Mouse (Mus musculus): Measurements from ENCODE around the gene Sema3f. TPM values are rescaled to one million over a fixed set of nuclear protein-coding genes. Genes with fewer than 3 reads are reported as not detected.

Sema3f gene
- total RNA-seq (2021) = 10 to 100 TPM; 16.6 to 17.2 TPM

GRCm38 (mm10) chr9:107709697-107710483 is at the start of gene Sema3f:
Gene Sema3f, minus strand, starts transcription at chr9:107710475.
- peak; percentile 71 to 80 for DNase-seq (ENCODE audit: low spot score in 2 of 2)
- intact Hi-C loops (cut with DNase I) = no loop called here

- intact Hi-C loops (cut with DNase I) = no loop called here
Observed at GRCm38 (mm10) chr9:107759593-107759992, 49.3 kb upstream of the Sema3f start.

GRCm38 (mm10) chr9:107750378-107750777 is 40.1 kb upstream of the Sema3f start:
- DNase-seq (ENCODE audit: low spot score in 2 of 2) = no peak
- intact Hi-C loops (cut with DNase I) = no loop called here

More at GRCm38 (mm10) chr9:107759593-107759992, 49.3 kb upstream of the Sema3f start:
- DNase-seq (ENCODE audit: low spot score in 2 of 2) = no peak

GRCm38 (mm10) chr9:107748063-107748462 is 37.8 kb upstream of the Sema3f start:
- intact Hi-C loops (cut with DNase I) = loop anchor here (5.0 kb wide), 1 partner anchor 34 kb away; no protein-coding TSS in a partner anchor
- no peak for DNase-seq (ENCODE audit: low spot score in 2 of 2)

GRCm38 (mm10) chr9:107747310-107747709 is 37.0 kb upstream of the Sema3f start:
- intact Hi-C loops (cut with DNase I) = loop anchor here (5.0 kb wide), 1 partner anchor 35 kb away; no protein-coding TSS in a partner anchor
- DNase-seq (ENCODE audit: low spot score in 2 of 2) = no peak

GRCm38 (mm10) chr9:107746679-107747078 is 36.4 kb upstream of the Sema3f start:
- no peak for DNase-seq (ENCODE audit: low spot score in 2 of 2)
- intact Hi-C loops (cut with DNase I) = loop anchor here (5.0 kb wide), 1 partner anchor 36 kb away; no protein-coding TSS in a partner anchor

GRCm38 (mm10) chr9:107744061-107744460 is 33.8 kb upstream of the Sema3f start:
- intact Hi-C loops (cut with DNase I) = no loop called here
- DNase-seq (ENCODE audit: low spot score in 2 of 2) = no peak

GRCm38 (mm10) chr9:107738841-107739202 is 28.5 kb upstream of the Sema3f start:
- DNase-seq (ENCODE audit: low spot score in 2 of 2) = peak in 1 of 2 experiments; percentile 31
- intact Hi-C loops (cut with DNase I) = loop anchor here (2.0 to 5.0 kb wide), 4 partner anchors 37 to 137 kb away; no protein-coding TSS in a partner anchor

GRCm38 (mm10) chr9:107738020-107738840 is 28.0 kb upstream of the Sema3f start:
- peak; percentile 81 to 84 for DNase-seq (ENCODE audit: low spot score in 2 of 2)
- intact Hi-C loops (cut with DNase I) = loop anchor here (2.0 to 5.0 kb wide), 4 partner anchors 36 to 136 kb away; no protein-coding TSS in a partner anchor

- DNase-seq (ENCODE audit: low spot score in 2 of 2) = no peak
- intact Hi-C loops (cut with DNase I) = loop anchor here (5.0 kb wide), 2 partner anchors 34 to 134 kb away; no protein-coding TSS in a partner anchor
Observed at GRCm38 (mm10) chr9:107736185-107736485, 25.9 kb upstream of the Sema3f start.

GRCm38 (mm10) chr9:107735356-107736184 is 25.3 kb upstream of the Sema3f start:
- intact Hi-C loops (cut with DNase I) = loop anchor here (5.0 kb wide), 2 partner anchors 33 to 133 kb away; no protein-coding TSS in a partner anchor

GRCm38 (mm10) chr9:107734567-107734971 is 24.3 kb upstream of the Sema3f start:
- intact Hi-C loops (cut with DNase I) = no loop called here
- no peak for DNase-seq (ENCODE audit: low spot score in 2 of 2)

More at GRCm38 (mm10) chr9:107735356-107736184, 25.3 kb upstream of the Sema3f start:
- DNase-seq (ENCODE audit: low spot score in 2 of 2) = no peak

GRCm38 (mm10) chr9:107729709-107730108 is 19.4 kb upstream of the Sema3f start:
- intact Hi-C loops (cut with DNase I) = no loop called here
- no peak for DNase-seq (ENCODE audit: low spot score in 2 of 2)

GRCm38 (mm10) chr9:107728919-107729670 is 18.8 kb upstream of the Sema3f start:
- no peak for DNase-seq (ENCODE audit: low spot score in 2 of 2)
- intact Hi-C loops (cut with DNase I) = no loop called here

GRCm38 (mm10) chr9:107727041-107727440 is 16.8 kb upstream of the Sema3f start:
- no peak for DNase-seq (ENCODE audit: low spot score in 2 of 2)
- intact Hi-C loops (cut with DNase I) = no loop called here

GRCm38 (mm10) chr9:107724796-107725195 is 14.5 kb upstream of the Sema3f start:
- DNase-seq (ENCODE audit: low spot score in 2 of 2) = no peak
- intact Hi-C loops (cut with DNase I) = no loop called here

GRCm38 (mm10) chr9:107723794-107724531 is 13.7 kb upstream of the Sema3f start:
- intact Hi-C loops (cut with DNase I) = no loop called here
- no peak for DNase-seq (ENCODE audit: low spot score in 2 of 2)

GRCm38 (mm10) chr9:107723292-107723691 is 13.0 kb upstream of the Sema3f start:
- intact Hi-C loops (cut with DNase I) = no loop called here
- DNase-seq (ENCODE audit: low spot score in 2 of 2) = no peak

Data from left cerebral cortex, postnatal 36 days (tissue).